Mouse (Mus musculus): ENCODE data around the gene Rasl11b. TPM values are rescaled to one million over a fixed set of nuclear protein-coding genes. Genes with fewer than 3 reads are reported as not detected.

Rasl11b gene
- total RNA-seq, 2 experiments from 2014 or later: 42.7 to 50.6 TPM

DNA sequence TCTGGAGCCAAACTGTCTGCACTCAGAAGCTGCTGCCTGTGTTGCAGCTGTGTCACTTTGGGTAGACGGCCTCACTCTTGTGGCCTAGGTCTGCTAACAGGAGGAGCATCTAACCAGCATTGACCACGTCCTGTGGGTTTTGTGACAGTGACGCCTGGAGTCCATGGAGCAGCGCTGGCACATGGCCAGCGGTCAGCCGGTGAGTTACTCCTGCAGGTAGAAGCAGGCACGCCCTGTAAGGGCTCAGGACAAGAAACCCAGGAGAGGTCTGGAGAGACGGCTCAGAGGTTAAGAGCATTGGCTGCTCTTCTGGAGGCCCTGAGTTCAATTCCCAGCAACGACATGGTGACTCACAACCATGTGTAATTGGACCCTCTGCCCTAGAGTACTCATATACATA, 10.5 kb upstream of the Rasl11b start:
- intact Hi-C loops (cut with DNase I): no loop called here
- no peak for DNase-seq

DNA sequence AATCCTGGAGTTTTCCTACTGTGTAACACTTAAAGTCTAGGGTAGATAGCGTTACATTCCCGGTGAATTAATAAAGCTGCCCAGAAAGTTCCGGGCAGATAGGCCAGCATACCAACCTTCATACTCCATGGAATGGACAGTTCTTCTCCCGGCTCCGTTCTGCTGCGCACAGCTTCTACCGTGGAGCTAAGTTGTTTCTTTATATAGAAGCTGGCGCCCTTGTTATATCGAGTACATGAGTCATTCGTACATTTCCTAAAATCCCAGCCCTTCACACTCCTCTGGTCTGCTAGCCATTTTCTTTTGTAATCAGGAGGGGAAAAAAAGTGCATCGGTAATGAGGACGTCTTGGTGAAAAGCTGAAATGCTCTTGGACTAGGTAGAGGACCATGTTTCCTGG, 7.0 kb upstream of the Rasl11b start:
- no peak for DNase-seq
- intact Hi-C loops (cut with DNase I): no loop called here

DNA sequence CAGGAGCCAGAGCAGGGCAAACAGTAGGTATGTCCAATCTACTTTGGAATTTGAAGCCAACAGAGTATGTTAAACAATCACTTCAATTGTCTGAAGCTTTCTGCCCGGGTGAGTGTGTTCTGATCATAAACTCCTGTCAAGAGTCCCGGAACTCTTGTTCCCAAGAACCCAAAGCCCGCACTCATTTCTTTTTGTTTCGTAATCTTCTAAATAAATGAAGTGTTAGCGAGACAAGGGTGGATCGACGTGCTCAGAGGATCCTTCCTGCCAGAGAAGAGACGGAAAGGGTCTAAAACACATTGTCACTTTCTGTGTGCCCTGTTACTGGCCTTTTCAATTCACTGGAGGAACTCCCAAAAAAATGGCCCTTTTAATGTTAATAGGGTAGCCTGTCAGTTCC, 6.2 kb upstream of the Rasl11b start:
- intact Hi-C loops (cut with DNase I): no loop called here

DNA sequence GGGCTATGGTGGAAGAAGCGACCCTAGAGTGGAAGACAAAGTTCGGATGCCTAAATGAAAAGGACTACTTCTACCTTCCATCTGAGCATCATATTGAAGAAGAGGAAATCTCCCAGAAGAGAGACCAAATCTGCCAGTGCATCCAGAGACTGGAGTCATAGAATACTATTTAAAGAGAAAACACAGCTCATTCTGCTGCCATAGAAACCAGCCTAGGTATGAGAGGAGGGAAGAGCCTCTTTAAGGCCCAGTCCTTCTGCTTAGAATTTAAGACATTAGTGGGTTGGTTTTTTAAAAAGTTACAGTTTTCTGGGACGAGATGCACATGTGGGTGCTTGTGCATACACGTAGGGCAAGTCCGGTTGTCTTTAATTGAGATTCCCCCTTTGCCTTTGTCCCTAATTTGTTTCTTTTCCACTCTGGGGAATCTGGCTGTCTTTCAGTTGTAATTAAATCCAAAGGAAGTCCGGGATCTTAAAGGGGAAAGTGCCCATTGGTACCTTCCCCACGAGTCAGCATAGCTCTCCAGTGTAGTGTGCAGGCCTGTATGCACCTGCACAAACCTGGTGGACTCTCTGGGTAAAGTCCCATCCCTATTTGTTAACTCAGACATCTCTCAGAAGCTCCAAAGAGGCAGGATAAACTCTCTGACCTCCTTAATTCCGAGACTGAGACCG, 5.5 kb upstream of the Rasl11b start:
- no peak for DNase-seq
- intact Hi-C loops (cut with DNase I): loop anchor here (10.0 kb wide), 1 partner anchor 95 kb away; no protein-coding TSS in a partner anchor

More for the DNA sequence above, 6.2 kb upstream of the Rasl11b start:
- DNase-seq: no peak

DNA sequence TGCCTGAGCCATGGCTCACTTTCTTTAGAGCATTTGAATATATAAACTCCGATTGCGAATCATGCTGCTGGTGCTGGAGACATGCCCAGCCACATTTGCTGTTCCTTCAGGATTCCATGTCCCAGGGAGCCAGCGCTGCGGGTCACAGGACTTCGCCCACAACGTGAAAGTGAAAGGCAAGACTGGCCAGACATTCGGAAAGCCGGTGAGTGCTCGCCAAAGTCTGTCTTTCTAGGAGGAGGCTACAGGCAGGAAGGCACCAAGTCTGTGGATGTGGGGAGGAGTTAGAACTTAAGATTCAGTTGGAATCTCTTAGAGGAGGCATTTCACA, 5.0 kb upstream of the Rasl11b start:
- no peak for DNase-seq
- intact Hi-C loops (cut with DNase I): loop anchor here (10.0 kb wide), 1 partner anchor 95 kb away; no protein-coding TSS in a partner anchor

DNA sequence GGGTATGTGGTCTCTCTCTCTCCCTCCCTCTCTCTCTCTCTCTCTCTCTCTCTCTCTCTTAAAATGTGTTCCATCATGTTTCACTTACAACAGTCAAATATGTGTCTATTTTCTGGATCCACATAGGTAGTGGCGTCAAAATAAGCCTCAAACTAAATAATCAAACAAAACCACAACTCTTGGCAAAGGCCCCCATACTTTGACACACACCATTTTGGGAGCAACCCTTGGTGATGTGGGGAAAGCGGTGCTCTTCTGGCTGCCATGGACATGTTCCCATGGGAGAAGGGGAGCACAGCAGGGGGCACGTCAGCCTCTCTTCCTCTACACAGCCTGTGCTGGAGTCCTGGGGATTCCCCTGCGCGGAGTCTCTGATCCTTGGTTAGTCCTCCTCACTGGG, 4.2 kb upstream of the Rasl11b start:
- intact Hi-C loops (cut with DNase I): loop anchor here (10.0 kb wide), 1 partner anchor 96 kb away; no protein-coding TSS in a partner anchor
- DNase-seq: no peak

DNA sequence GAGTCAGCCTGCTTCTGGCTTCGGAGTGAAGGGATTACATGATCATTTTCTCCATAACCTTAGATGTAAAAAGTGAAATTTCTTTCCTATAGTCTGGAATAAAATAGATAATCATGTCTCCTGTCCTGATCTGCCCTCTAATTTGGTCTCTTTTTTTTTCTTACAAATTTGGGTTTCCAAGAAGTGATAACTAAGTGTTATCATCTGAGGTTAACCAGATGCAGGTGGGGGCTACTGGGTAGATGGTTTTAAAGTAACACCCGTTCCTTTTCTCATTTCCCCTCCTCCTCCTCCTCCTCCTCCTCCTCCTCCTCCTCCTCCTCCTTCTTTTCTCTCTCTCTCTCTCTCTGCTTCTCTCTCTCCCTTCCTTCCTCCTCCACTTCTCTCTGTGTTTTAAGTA, 2.1 kb upstream of the Rasl11b start:
- intact Hi-C loops (cut with DNase I): loop anchor here (10.0 kb wide), 1 partner anchor 98 kb away; no protein-coding TSS in a partner anchor
- no peak for DNase-seq

DNA sequence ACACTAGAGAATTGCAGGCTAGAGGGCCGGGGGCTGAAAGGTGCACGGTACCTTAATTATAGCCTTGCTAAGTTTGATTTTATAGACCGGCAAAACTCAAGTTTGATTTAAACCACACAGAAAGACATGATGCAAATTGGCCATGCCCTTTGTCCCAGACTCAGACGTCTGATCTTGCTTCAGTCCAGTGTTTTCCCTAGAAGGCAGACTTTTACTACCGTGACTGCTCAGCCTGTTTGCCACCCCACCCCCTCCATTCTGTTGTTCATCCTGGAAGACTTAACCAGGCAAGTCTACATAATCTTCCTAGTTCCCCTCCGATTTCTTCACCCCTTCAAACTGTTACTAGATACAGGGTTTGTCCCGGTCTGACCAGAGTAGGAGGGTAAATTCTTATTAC, 1.5 kb upstream of the Rasl11b start:
- no peak for DNase-seq
- intact Hi-C loops (cut with DNase I): loop anchor here (10.0 kb wide), 1 partner anchor 99 kb away; no protein-coding TSS in a partner anchor

DNA sequence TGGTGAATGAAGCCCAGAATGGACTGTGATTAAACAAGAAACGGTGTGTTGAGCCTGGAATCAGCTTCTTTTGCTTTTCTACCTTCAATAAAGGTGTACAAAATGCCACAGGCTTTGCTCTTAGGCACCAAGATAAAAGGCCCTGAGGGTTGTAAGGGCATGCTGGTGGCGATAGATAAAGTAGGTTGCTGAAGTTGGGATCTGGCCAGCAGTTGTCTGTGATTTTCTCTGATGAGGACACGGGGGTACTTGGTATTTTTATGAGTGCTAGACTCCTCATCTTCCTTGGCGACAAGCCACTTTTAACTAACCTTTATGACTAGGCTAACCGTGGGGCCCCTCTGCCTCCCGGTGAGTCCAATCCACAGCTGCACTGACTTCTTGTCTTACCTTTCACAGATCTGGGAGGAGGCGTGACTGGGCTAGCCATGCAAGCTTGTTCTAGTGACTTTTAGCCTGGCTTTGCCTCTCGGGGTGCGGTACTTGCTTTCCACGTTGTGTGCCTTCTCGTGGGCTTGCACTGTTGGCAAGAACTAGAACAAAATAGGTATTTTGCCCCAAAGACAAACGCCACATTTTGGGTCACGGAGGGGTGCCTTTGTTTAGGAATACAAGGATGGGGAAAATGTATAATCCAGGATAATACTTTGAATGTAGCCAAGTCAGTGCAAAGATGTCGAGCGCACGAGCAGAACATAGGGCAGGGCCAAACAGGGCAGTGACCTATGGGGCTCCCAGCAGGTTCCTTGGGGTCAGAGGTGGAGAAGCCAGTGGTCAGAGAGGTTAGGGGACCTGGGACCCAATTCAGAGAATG, 852 bp upstream of the Rasl11b start:
- intact Hi-C loops (cut with DNase I): loop anchor here (10.0 kb wide), 1 partner anchor 99 kb away; no protein-coding TSS in a partner anchor
- DNase-seq: no peak

DNA sequence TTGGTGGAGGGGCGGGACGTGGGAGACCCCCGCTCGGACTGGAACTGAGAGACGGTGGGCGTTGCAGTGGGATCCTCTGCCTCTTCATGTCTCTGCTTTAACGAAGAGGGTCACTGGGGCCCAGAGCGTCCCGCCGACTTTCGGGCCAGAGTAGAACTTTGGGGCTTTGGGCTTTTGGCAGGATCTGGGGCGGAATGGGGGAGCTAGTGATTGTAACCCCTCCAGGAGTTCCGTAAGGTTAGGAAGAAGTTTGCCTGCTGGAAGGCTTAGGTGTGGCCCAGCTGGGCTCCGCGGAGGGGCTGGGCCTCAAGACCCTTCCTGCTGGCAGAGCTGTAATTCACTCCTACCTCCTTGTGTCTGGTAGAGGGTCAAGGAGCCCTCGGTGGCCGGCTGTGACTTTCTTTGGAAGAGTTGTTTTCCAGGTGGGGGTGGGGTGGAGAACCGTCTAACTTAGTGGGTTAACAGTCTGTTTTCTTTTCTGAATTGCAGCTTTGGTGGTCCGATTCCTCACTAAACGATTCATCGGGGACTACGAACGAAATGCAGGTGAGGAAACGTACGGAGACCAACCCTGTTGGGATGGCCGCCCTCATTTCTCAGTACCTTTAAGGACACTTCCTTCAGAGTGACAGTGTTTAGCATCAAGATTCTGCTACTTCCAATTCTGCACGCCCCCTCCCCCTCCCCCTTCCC, 674 bp downstream of the Rasl11b start:
- intact Hi-C loops (cut with DNase I): loop anchor here (5.0 to 10.0 kb wide), 2 partner anchors 57 to 101 kb away; no protein-coding TSS in a partner anchor
- DNase-seq: no peak

DNA sequence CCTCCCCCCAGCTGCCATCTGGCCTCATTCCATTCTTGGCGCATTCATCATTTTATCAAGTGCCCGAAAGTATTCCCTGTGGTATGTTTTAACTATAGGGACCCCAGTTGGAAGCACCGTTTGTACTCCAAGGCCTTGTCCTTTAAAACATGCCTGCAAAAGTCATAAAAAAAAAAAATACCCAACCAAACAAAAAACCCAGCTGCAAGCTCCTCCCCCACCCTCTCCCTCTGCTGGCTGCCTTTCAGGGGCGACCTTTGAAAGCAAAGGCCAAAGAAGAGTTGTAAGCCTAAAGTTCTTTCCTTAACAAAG, 1.2 kb downstream of the Rasl11b start:
- intact Hi-C loops (cut with DNase I): loop anchor here (5.0 to 10.0 kb wide), 2 partner anchors 56 to 101 kb away; no protein-coding TSS in a partner anchor
- DNase-seq: no peak

DNA sequence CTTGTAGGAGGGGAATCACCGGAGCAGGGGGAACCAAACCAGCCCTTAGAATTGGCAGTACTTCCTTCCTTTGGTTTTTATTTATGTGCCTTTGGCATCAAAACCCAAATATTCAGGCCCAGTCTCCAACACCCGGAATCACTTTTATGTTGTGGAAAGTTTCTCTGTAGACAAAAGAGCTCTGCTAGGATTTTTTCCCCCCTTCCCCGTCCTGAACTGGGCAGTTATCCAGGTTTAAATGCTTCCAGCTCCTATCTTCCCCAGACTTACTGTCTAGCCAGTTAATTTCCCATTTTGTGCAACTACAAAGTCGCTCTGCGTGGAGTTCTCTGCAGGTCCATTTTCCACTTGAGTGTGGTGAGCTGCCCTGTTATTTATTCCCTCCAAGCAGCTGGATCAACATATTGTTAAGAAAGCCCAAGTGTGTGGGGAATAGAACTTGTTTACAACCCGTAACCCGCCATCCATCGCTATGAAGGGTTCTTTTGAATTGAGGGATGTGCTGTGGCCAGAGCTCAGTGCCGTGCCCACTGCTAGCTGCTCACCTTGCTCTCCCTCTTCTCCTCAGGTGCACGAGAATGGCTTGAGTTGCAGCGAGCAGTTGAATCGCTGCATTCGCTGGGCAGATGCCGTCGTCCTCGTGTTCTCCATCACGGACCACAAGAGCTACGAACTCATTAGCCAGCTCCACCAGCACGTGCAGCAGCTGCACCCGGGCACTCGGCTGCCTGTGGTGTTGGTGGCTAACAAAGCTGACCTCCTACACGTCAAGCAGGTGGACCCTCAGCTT, 2.6 kb downstream of the Rasl11b start:
- intact Hi-C loops (cut with DNase I): loop anchor here (5.0 to 10.0 kb wide), 2 partner anchors 55 to 103 kb away; no protein-coding TSS in a partner anchor

DNA sequence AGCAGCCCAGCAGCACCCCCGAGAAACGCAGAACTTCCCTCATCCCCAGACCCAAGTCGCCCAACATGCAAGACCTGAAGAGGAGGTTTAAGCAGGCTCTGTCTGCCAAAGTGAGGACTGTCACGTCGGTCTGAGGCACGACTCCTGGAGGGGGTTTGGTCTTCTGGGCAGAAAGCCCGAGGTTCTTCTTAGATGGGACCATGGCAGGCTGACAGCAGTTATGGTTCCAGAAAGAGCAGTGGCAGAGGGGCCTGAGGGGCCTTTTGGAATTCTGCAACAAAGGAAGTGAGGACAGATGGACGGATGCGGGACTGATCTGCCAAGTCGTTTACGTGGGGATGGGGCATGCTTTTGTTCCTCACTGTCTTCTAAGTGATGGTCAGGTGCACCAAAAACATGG, 3.4 kb downstream of the Rasl11b start:
- intact Hi-C loops (cut with DNase I): loop anchor here (5.0 to 10.0 kb wide), 2 partner anchors 54 to 104 kb away; no protein-coding TSS in a partner anchor
- DNase-seq: peak; percentile 79

More for the DNA sequence above, 2.6 kb downstream of the Rasl11b start:
- DNase-seq: peak; percentile 41

DNA sequence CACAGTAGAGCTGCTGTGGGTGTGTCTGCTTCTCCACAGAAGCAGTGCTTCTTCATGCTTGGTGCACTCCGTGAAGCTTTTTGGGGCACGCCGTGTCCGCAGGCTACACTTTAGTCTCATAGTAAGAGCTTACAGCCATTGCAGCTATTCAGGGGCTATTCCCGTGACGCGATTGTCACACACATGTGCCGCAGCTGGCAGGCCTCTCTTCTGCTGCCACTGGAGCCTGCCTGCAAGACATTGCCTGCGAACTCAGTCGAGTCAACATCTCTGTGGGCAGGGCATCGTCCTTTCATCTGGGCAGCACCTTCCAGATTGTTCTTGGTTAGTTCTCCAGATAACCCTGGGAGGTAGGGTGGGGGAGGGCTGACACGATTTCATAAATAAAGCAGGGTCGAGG, 4.7 kb downstream of the Rasl11b start:
- intact Hi-C loops (cut with DNase I): loop anchor here (5.0 to 10.0 kb wide), 2 partner anchors 53 to 105 kb away; no protein-coding TSS in a partner anchor
- no peak for DNase-seq

DNA sequence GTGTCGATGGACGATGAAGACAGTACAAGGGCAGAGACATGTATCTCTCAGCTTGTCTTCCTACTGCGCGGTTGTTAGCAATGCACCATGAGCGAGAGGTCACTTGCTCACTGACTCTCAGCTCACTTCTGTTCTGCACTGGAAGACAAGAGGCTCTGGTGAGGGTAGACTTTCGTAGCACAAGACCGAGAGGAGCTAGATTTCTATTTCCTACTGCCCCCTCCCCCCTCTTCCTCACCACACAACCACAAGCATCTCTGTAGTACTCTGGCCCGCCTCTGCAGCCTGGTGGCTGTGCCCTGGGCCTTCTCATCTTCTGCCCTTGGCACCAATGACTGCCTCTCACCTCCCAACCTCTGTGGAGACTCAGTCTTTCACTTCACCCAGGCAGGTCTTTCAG, 5.4 kb downstream of the Rasl11b start:
- intact Hi-C loops (cut with DNase I): no loop called here
- no peak for DNase-seq

DNA sequence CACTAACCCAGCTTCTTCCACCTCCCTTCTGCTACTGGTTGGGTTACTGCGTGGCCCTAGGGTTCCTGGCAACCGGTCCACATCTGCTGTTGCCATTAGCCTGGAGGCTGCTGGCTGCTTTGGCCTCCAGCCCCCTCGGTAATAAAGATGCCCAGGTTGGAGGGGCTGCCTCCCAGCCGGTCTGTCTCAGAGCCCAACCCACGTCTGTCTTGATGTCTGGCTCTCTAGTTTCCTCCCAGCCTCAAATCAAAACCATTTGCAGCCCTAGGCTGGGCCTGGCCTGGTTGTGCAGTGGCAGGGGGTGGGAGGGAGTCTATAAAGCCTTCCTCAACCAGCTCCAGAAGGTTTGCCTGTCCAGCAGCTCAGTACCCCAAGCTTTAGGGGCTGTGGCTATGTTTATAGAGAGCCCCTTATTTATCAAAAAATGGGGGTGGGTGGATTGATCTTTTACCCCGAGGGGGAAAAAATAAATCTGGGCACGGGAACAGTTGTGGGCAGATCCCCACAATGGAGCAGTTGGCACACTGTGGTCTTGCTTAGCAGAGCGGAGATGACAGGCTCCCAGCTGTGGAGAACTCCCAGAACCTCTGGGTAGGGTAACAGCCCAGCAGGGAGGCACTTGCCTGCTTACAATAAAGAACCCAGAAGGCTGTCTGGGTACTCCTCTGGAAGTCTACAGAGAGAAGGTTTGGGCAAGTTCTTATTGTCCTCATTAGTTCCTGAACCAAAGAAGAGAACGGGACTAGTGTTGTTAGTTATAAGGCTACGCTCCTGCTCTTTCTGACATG, 6.7 kb downstream of the Rasl11b start:
- intact Hi-C loops (cut with DNase I): no loop called here
- peak; percentile 79 for DNase-seq

DNA sequence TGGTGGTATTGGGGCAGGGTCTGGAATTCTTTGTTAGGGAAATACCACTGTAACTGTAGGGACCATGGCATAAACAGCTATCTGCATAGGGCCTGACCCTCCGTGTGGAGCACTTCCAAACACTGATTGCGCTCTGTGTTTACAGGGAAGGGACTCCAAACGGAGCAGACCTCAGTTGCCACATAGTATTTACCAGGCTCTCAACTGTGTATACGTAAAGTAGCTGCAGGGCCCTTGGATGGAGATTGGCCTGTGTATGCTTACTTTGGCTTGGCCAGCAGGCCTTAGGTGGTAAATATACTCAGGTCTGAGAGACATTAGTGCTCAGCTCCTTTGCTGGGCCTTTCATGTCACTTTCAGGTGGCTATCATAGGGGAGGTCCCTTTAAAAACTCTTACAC, 7.4 kb downstream of the Rasl11b start:
- intact Hi-C loops (cut with DNase I): no loop called here

DNA sequence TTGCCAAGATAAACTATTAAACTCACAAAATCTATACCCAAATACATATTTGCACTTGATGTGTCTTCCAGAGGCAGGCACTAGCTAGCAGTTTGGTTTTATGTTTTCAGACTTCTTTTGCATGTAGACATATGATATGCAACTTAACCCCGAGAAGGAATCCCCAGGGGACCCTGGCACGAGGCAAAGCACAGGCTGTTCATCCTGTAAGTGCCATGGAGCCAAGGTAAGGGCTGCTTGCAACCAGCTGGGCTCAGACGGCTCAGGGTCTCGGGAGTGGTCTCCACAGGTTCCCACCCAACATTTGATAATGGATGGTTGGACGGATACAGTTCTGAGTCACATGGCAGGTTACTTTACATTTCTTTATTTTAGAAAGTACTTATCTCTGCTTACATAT, 9.4 kb downstream of the Rasl11b start:
- intact Hi-C loops (cut with DNase I): no loop called here
- DNase-seq: no peak

More for the DNA sequence above, 7.4 kb downstream of the Rasl11b start:
- DNase-seq: no peak

DNA sequence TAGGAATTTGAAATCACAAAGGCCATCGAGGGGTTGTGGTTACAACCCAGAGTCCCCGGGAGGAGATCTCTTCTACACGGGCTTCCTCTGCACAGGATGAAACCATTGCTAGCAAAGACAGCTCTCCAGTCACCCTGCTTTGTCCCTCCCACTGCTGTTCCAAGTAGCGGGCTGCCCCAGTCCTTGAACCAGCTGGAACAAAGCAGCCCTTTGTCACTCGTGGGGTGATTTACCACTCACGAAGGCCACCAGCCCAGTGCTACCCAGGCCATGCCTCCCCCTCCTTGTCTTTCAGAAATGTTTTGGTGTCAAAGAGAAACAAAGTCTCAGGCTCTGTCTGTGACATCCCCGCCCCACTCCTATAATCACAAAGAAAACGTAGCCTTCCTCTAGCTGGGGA, 10.4 kb downstream of the Rasl11b start:
- intact Hi-C loops (cut with DNase I): no loop called here
- DNase-seq: no peak
